In genomic region chr8:9771606-9772518, GRCm38 (mm10) we compare ENCODE assay signal across 9 mouse cellular contexts. TPM values are rescaled to one million over a fixed set of nuclear protein-coding genes. Genes with fewer than 3 reads are reported as not detected.
DNase-seq lines count a peak whose midpoint lies in the region; ATAC-seq lines count a peak whose summit lies in the region.
"Had no signal": no experiment of that assay in that cellular context is flagged by ENCODE, and none has a peak within 500 bp of the region (broad histone marks: within the 10 kb centered on the region; RNA-seq: fewer than 3 reads in every experiment).

No protein-coding gene starts in this region.

- H3K4me2 ChIP-seq in forebrain, embryonic 14.5 days (ENCODE audit: low read length), result peak overlapping the region; percentile 67
- H3K4me2 ChIP-seq in midbrain, embryonic 14.5 days (ENCODE audit: low read length), result peak overlapping the region; percentile 72

- peak overlapping the region; percentile 72 for H3K9ac ChIP-seq in forebrain, embryonic 14.5 days (ENCODE audit: low read length)
- H3K9ac ChIP-seq in midbrain, embryonic 14.5 days (replicated peaks; ENCODE audit: low read length), result peak overlapping the region; percentile 87

- ATAC-seq in cerebellum, adult (ENCODE audit: insufficient number of reproducible peaks, low FRiP score, low TSS enrichment), result peak; percentile 51
- peak; percentile 58 for ATAC-seq in forebrain, embryonic 14.5 days
- peak; percentile 69 for ATAC-seq in midbrain, embryonic 14.5 days (ENCODE audit: low FRiP score, low TSS enrichment)

- H3K4me3 ChIP-seq in forebrain, embryonic 14.5 days (ENCODE audit: low read depth, low read length), result peak overlapping the region; percentile 62
- peak overlapping the region; percentile 62 for H3K4me3 ChIP-seq in midbrain, embryonic 14.5 days (replicated peaks; ENCODE audit: low read depth, low read length)
- H3K4me3 ChIP-seq: erythroblast, embryonic 14.5 days had no signal

- no peaks in the 10 kb centered on the region for H3K9me3 ChIP-seq in forebrain, embryonic 14.5 days (replicated peaks; ENCODE audit: control insufficient read depth, low read length)
- no peaks in the 10 kb centered on the region for H3K9me3 ChIP-seq in midbrain, embryonic 14.5 days (ENCODE audit: control insufficient read depth, low read length)

- peak overlapping the region; percentile 82 for H3K27ac ChIP-seq in forebrain, embryonic 14.5 days (ENCODE audit: low read depth, low read length)
- H3K27ac ChIP-seq in midbrain, embryonic 14.5 days (replicated peaks; ENCODE audit: low read depth, low read length), result peak overlapping the region; percentile 92

- H3K27me3 ChIP-seq in forebrain, embryonic 14.5 days (replicated peaks; ENCODE audit: control insufficient read depth, insufficient read depth, low read length), result no peaks in the 10 kb centered on the region
- no peaks in the 10 kb centered on the region; the same call in 1 of the 2 replicates for H3K27me3 ChIP-seq in midbrain, embryonic 14.5 days (ENCODE audit: control insufficient read depth, insufficient read depth, low read length)

- WGBS in forebrain, embryonic 14.5 days, result under 1% methylated on average over 38 of the region's 55 CpGs
- under 1% methylated on average over 51 of the region's 55 CpGs for WGBS in midbrain, embryonic 14.5 days

- peaks cover 7% of the 10 kb centered on the region; the same call in 1 of the 2 replicates for H3K4me1 ChIP-seq in forebrain, embryonic 14.5 days (ENCODE audit: control insufficient read depth, insufficient read depth, low read length)
- peaks cover 12% of the 10 kb centered on the region for H3K4me1 ChIP-seq in midbrain, embryonic 14.5 days (ENCODE audit: control insufficient read depth, insufficient read depth, low read length)

- H3K36me3 ChIP-seq in forebrain, embryonic 14.5 days (ENCODE audit: control insufficient read depth, insufficient read depth, low read length), result no peaks in the 10 kb centered on the region
- no peaks in the 10 kb centered on the region for H3K36me3 ChIP-seq in midbrain, embryonic 14.5 days (ENCODE audit: control insufficient read depth, insufficient read depth, low read length)

- peak; percentile 14 for DNase-seq in adrenal gland, postnatal 10 days
- no peak for DNase-seq in adrenal gland, adult 2 months
- peak; percentile 58 for DNase-seq in forebrain, embryonic 14.5 days (ENCODE audit: low spot score)
- DNase-seq in layer of hippocampus, postnatal 14 days (ENCODE audit: low spot score in 2 of 2), result peak; percentile 39 to 56
- DNase-seq in midbrain, embryonic 14.5 days, result peak; percentile 76
- no peak for DNase-seq in spleen, postnatal 10 days (ENCODE audit: low spot score in 2 of 2)
- no peak for DNase-seq in gastrocnemius, postnatal 10 days

RNA-seq across cellular contexts. Expression of gene Fam155a, which starts 0.9 kb away (rescaled TPM):
- total RNA-seq in adrenal gland, postnatal 10 days (2021), result 1 to 10 TPM; 8.8 to 9.8 TPM
- total RNA-seq in adrenal gland, adult 2 months (2021), result 1 to 10 TPM; 6.8 to 9.3 TPM
- polyA plus RNA-seq in adrenal gland, adult 2 months (2012; rRNA removed), result 10.9 and 12.8 TPM in 2 replicates
- polyA plus RNA-seq in forebrain, embryonic 14.5 days (2014; fragmentation: Nextera tagmentation; extraction: Ambion mirVana), result 12.1 and 14.0 TPM in 2 replicates
- 100 to 1,000 TPM in 1 of 2 experiments, 10 to 100 TPM in 1; 98.4 to 111 TPM for total RNA-seq in layer of hippocampus, postnatal 14 days (2021)
- polyA plus RNA-seq in midbrain, embryonic 14.5 days (2014; fragmentation: Nextera tagmentation; extraction: Ambion mirVana), result 30.2 and 36.3 TPM in 2 replicates
- total RNA-seq in gastrocnemius, postnatal 10 days (2021), result 1 to 10 TPM in 1 of 2 experiments, under 1 TPM in 1; 0.75 to 1.0 TPM
- polyA plus RNA-seq: erythroblast, embryonic 14.5 days had no signal

Comparison
In these comparisons a context has a peak if more than half of its experiments do, and no peak if none do; other contexts are left out.
1. DNase-seq: peak in adrenal gland, postnatal 10 days (single experiment), forebrain, embryonic 14.5 days (single experiment), layer of hippocampus, postnatal 14 days (2 of 2) and midbrain, embryonic 14.5 days (single experiment); none in adrenal gland, adult 2 months (single experiment), spleen, postnatal 10 days (0 of 2) and gastrocnemius, postnatal 10 days (single experiment).
2. RNA of gene Fam155a, which starts 0.9 kb away (total RNA-seq): 98.4 to 111 TPM in layer of hippocampus, postnatal 14 days; 8.8 to 9.8 TPM in adrenal gland, postnatal 10 days, 6.8 to 9.3 TPM in adrenal gland, adult 2 months and 0.75 to 1.0 TPM in gastrocnemius, postnatal 10 days; every median in the first group is over 4 times any median in the second.
3. Peak in every context shown above with its lines, with median percentiles within 50 percentile points of each other: ATAC-seq.